Mouse (Mus musculus): Measurements from ENCODE around the gene Adap1. TPM values are rescaled to one million over a fixed set of nuclear protein-coding genes. Genes with fewer than 3 reads are reported as not detected.

The Adap1 gene
- total and polyA plus RNA-seq, 3 experiments: 1.5 to 2.8 (median 1.7) TPM

DNA sequence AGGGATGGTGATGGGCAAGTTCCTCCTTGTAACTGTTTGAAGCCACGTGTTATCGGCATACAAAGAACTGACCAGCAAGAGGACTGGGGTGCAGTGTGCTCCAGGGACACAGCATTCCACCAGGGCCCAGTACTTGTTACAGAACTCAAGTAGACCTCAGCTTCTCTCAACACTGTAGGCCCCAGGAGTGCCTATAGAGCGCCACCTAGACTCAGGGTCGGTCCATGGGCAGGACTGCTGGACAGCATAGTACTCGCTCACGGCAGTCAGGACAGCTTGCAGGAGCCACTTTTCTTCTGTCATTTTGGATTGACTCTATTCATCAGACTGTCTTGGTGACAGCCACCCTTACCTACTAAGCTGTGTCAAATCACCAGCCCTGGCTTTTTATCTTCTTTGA is 70.5 kb downstream of the Adap1 start:
- Histone ChIP-seq H3K4me3 (no peak overlapping the region), H3K79me2 (replicated peaks; ENCODE audit: control insufficient read depth, insufficient read depth, low read length) (no peaks in the 10 kb centered on the region; the same call in 1 of the 2 replicates), H3K9ac (ENCODE audit: low read depth, low read length) (no peak overlapping the region), H3K36me3 (ENCODE audit: control insufficient read depth, insufficient read depth, low read length) (peaks cover 2% of the 10 kb centered on the region; the same call in 1 of the 2 replicates), H3K27me3 (ENCODE audit: control insufficient read depth, insufficient read depth, low read length) (no peaks in the 10 kb centered on the region), H3K4me1 (ENCODE audit: control insufficient read depth, insufficient read depth, low read length) (peaks cover 20% of the 10 kb centered on the region), H3K27ac (peak overlapping the region; percentile 58; the same call in 1 of the 2 replicates)
- no peak for TF ChIP-seq CTCF (IDR thresholded peaks at IDR 0.05)
- no peak for TF ChIP-seq EP300 (IDR thresholded peaks at IDR 0.05; ENCODE audit: insufficient read depth, low read depth, low read length)
- no peak for TF ChIP-seq POLR2A (IDR thresholded peaks at IDR 0.05; ENCODE audit: insufficient read depth, low read depth, low read length)
- WGBS: 77% methylated on average over 6 of the region's 6 CpGs
- intact Hi-C loops (cut with DNase I): loop anchor here (5.0 kb wide), 2 partner anchors 108 to 633 kb away; partner anchors contain the start of gene A430033K04Rik
- DNase-seq: no peak

DNA sequence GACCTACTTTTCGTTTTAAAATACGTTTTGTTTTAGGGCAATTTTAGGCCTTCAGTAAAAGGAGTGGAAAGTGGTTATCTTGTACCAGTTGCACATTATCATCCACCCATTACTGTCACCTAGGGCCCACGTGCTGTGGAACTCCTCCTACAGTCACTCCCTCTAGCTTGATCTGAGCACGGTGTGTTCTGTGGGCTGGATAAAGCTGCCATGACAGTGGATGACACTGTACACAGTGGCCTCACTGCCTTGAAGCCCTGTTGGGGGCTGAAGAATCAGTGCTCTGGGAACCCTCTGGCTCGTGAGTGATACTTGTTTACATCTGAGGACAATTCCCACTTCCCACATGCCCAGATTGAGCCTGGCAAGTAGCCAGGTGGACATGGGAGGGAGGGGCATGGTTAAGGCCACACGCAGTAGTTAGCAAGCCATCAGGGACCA is 72.1 kb downstream of the Adap1 start:
- Histone ChIP-seq H3K27ac (peak overlapping the region; percentile 97), H3K79me2 (replicated peaks; ENCODE audit: control insufficient read depth, insufficient read depth, low read length) (no peaks in the 10 kb centered on the region; the same call in 1 of the 2 replicates), H3K9ac (ENCODE audit: low read depth, low read length) (peak overlapping the region; percentile 92), H3K4me3 (peak overlapping the region; percentile 99), H3K4me1 (ENCODE audit: control insufficient read depth, insufficient read depth, low read length) (peaks cover 17% of the 10 kb centered on the region), H3K36me3 (ENCODE audit: control insufficient read depth, insufficient read depth, low read length) (no peaks in the 10 kb centered on the region), H3K27me3 (ENCODE audit: control insufficient read depth, insufficient read depth, low read length) (no peaks in the 10 kb centered on the region)
- intact Hi-C loops (cut with DNase I): loop anchor here (5.0 kb wide), 2 partner anchors 106 to 631 kb away; partner anchors contain the start of gene A430033K04Rik
- under 1% methylated on average over 6 of the region's 6 CpGs for WGBS
- TF ChIP-seq POLR2A (IDR thresholded peaks at IDR 0.05; ENCODE audit: insufficient read depth, low read depth, low read length) (no peak), CTCF (IDR thresholded peaks at IDR 0.05) (no peak), EP300 (IDR thresholded peaks at IDR 0.05; ENCODE audit: insufficient read depth, low read depth, low read length) (no peak)
- DNase-seq: peak; percentile 17 to 43

DNA sequence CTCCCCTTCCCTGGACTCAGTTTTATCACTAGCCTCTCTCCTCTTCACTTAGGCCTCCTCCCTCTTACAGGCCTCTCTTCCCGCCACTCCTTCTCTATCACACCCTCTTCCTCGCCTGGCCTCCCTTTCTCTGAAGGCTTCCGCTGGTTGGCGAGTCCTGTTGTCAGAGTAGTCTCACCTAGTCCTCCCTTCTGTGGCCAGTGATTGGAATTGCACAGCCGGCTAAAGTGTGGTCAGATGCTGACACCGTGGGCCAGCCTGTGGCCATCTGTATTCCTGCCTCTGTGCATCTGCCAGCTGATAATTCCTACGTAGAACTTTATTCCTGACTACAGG is 72.5 kb downstream of the Adap1 start:
- DNase-seq: no peak
- H3K27ac ChIP-seq: peak overlapping the region; percentile 97
- intact Hi-C loops (cut with DNase I): loop anchor here (5.0 kb wide), 2 partner anchors 106 to 631 kb away; partner anchors contain the start of gene A430033K04Rik
- H3K9ac ChIP-seq (ENCODE audit: low read depth, low read length): peak overlapping the region; percentile 92
- H3K4me3 ChIP-seq: peak overlapping the region; percentile 99
- no peaks in the 10 kb centered on the region for H3K27me3 ChIP-seq (ENCODE audit: control insufficient read depth, insufficient read depth, low read length)
- WGBS: under 1% methylated on average over 7 of the region's 7 CpGs
- H3K79me2 ChIP-seq (replicated peaks; ENCODE audit: control insufficient read depth, insufficient read depth, low read length): no peaks in the 10 kb centered on the region; the same call in 1 of the 2 replicates
- TF ChIP-seq CTCF (IDR thresholded peaks at IDR 0.05): 0 out of 2 replicates have a peak, but pooled peaks have one; percentile 7
- no peak for TF ChIP-seq POLR2A (IDR thresholded peaks at IDR 0.05; ENCODE audit: insufficient read depth, low read depth, low read length)
- no peak for TF ChIP-seq EP300 (IDR thresholded peaks at IDR 0.05; ENCODE audit: insufficient read depth, low read depth, low read length)
- peaks cover 16% of the 10 kb centered on the region for H3K4me1 ChIP-seq (ENCODE audit: control insufficient read depth, insufficient read depth, low read length)
- no peaks in the 10 kb centered on the region for H3K36me3 ChIP-seq (ENCODE audit: control insufficient read depth, insufficient read depth, low read length)

DNA sequence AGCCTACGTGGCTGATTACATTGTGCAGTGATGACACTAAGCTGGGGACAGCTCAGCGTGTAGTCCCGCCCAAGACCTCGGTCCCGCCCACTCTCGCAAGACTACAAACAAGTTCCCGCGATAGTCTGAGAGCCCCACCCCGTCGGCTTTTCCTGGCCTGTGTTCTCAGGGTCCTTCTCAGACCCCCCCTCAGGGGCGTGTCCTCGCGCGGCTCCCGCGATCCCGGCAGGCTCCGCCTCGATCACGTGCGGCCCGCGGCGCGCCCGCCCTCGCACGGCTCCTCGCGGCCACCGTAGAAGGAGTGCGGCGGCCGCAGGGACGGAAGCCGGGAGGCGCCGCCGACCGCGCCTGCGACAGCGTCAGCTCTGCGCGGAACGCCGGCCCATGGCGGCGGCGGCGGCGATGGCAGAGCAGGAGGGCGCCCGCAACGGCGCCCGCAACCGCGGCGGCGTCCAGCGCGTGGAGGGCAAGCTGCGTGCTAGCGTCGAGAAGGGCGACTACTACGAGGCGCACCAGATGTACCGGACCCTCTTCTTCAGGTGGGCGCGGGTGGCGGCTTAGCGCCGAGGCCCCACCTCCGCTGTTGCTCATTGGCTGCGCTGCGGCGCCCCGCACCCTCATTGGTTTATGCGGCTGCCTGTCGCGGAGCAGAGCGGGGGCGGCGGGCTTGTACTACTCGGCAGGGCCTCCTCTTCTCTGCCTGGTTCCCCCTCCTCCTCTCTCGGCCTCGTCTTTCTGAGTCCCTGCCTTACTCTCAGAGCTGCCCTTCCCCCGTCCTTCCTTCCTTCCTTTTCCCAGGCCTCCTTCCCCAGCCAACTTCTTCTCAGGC is 73.1 kb downstream of the Adap1 start, which contains the start of gene Get4:
TSS of gene Get4 (plus strand) at position 244 of the 829 bp plus-strand sequence.
- intact Hi-C loops (cut with DNase I): loop anchor here (5.0 kb wide), 2 partner anchors 105 to 630 kb away; partner anchors contain the start of gene A430033K04Rik
- H3K36me3 ChIP-seq (ENCODE audit: control insufficient read depth, insufficient read depth, low read length): no peaks in the 10 kb centered on the region
- H3K27ac ChIP-seq: peak within 1 kb of the TSS; percentile 97
- peak within 1 kb of the TSS; percentile 92 for H3K9ac ChIP-seq (ENCODE audit: low read depth, low read length)
- H3K79me2 ChIP-seq (replicated peaks; ENCODE audit: control insufficient read depth, insufficient read depth, low read length): no peaks in the 10 kb centered on the region; the same call in 1 of the 2 replicates
- peak within 1 kb of the TSS; percentile 99 for H3K4me3 ChIP-seq
- under 1% methylated on average over 90 of the region's 90 CpGs for whole genome bisulfite sequencing
- peak; percentile 99 for DNase-seq
- peaks cover 15% of the 10 kb centered on the region for H3K4me1 ChIP-seq (ENCODE audit: control insufficient read depth, insufficient read depth, low read length)
- H3K27me3 ChIP-seq (ENCODE audit: control insufficient read depth, insufficient read depth, low read length): no peaks in the 10 kb centered on the region
- TF ChIP-seq EP300 (IDR thresholded peaks at IDR 0.05; ENCODE audit: insufficient read depth, low read depth, low read length) (0 out of 2 replicates have a peak, but pooled peaks have one; percentile 37), CTCF (IDR thresholded peaks at IDR 0.05) (no peak), POLR2A (IDR thresholded peaks at IDR 0.05; ENCODE audit: insufficient read depth, low read depth, low read length) (peak; percentile 96; the same call in 1 of the 2 replicates)

DNA sequence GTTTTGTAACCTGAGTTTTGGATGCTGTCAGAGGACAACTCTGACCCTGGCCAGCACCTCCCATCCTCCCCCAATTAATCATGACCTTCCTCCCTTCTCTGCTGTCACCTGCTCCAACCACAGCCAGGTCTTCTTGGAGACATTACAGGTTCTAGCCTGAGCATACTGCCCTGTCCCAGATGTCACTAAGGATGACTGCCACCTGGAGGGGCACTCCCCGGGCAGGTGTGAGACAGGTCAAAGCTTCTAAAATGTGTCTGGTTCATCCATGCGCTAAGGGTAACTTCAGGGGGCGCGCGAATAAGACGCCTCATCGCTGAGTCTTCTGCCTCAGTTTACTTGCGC is 73.7 kb downstream of the Adap1 start:
- no peaks in the 10 kb centered on the region for H3K36me3 ChIP-seq (ENCODE audit: control insufficient read depth, insufficient read depth, low read length)
- TF ChIP-seq POLR2A (IDR thresholded peaks at IDR 0.05; ENCODE audit: insufficient read depth, low read depth, low read length): no peak; the same call in 1 of the 2 replicates
- peak; percentile 40 for TF ChIP-seq CTCF (IDR thresholded peaks at IDR 0.05)
- no peak for TF ChIP-seq EP300 (IDR thresholded peaks at IDR 0.05; ENCODE audit: insufficient read depth, low read depth, low read length)
- intact Hi-C loops (cut with DNase I): loop anchor here (1.0 to 5.0 kb wide), 3 partner anchors 51 to 629 kb away; partner anchors contain the start of genes A430033K04Rik and Sun1
- H3K4me3 ChIP-seq: peak overlapping the region; percentile 99
- WGBS: 3% methylated on average over 8 of the region's 8 CpGs
- H3K79me2 ChIP-seq (replicated peaks; ENCODE audit: control insufficient read depth, insufficient read depth, low read length): no peaks in the 10 kb centered on the region; the same call in 1 of the 2 replicates
- no peak for DNase-seq
- peak overlapping the region; percentile 97 for H3K27ac ChIP-seq
- H3K4me1 ChIP-seq (ENCODE audit: control insufficient read depth, insufficient read depth, low read length): peaks cover 13% of the 10 kb centered on the region
- no peaks in the 10 kb centered on the region for H3K27me3 ChIP-seq (ENCODE audit: control insufficient read depth, insufficient read depth, low read length)
- H3K9ac ChIP-seq (ENCODE audit: low read depth, low read length): peak overlapping the region; percentile 68

Measured in heart, adult 2 months (tissue).